Mouse (Mus musculus) forebrain, embryonic 12.5 days (tissue): ENCODE measurements around the gene Gdpd5. TPM values are rescaled to one million over a fixed set of nuclear protein-coding genes. Genes with fewer than 3 reads are reported as not detected.
A peak's percentile ranks its signal among the peaks of the same experiment; 100 is the strongest.

ENCODE experiments used
- ATAC-seq: fragments of 200-750 bp; cut with Nextera tagmentation; 2 replicates; pipeline ENCODE4 v1.8.0; 2017; ENCODE audit warnings: moderate TSS enrichment; ENCODE audit not compliant: low FRiP score
- H3K27ac ChIP-seq: fragments of 300-500 bp; sonication (generic); 2 replicates; pipeline ENCODE4 v1.5.1; 2016; ENCODE audit warnings: mild to moderate bottlenecking
- H3K27me3 ChIP-seq: fragments of 300-500 bp; sonication (generic); 2 replicates; pipeline ENCODE4 v1.6.1; 2016; ENCODE audit warnings: mild to moderate bottlenecking
- H3K36me3 ChIP-seq: fragments of 300-500 bp; sonication (generic); replicated peaks from 2 replicates; pipeline ENCODE4 v1.6.1; 2016; ENCODE audit warnings: mild to moderate bottlenecking
- H3K4me1 ChIP-seq: fragments of 300-500 bp; sonication (generic); 2 replicates; pipeline ENCODE4 v1.6.1; 2016
- H3K4me2 ChIP-seq: fragments of 300-500 bp; sonication (generic); 2 replicates; pipeline ENCODE4 v1.6.1; 2016; ENCODE audit warnings: mild to moderate bottlenecking, moderate library complexity
- H3K4me3 ChIP-seq: fragments of 300-500 bp; sonication (generic); replicated peaks from 2 replicates; pipeline ENCODE4 v1.5.1; 2016; ENCODE audit warnings: mild to moderate bottlenecking
- H3K9ac ChIP-seq: fragments of 300-500 bp; sonication (generic); 2 replicates; pipeline ENCODE4 v1.6.1; 2016; ENCODE audit warnings: mild to moderate bottlenecking
- H3K9me3 ChIP-seq: fragments of 300-500 bp; sonication (generic); 2 replicates; pipeline ENCODE4 v1.6.1; 2016
- WGBS: fragments of 180-500 bp; shearing (Covaris S2); methylation state at CpG from one replicate; pipeline ENCODE4 v1.1.7; 2016; 5-methylcytosine and 5-hydroxymethylcytosine counted together
- polyA plus RNA-seq: library from polyadenylated mRNA; unstranded; fragments of >200 nt; fragmentation: Nextera tagmentation; extraction: Ambion mirVana; gene quantifications from 2 replicates; pipeline ENCODE4 v1.2.1, GENCODE M21; 2016

The Gdpd5 gene
- polyA plus RNA-seq, 1 experiment from 2014 or later: 29.9 TPM

- Histone ChIP-seq H3K4me2 (no peak overlapping the region), H3K27me3 (no peaks in the 10 kb centered on the region), H3K27ac (no peak overlapping the region), H3K9me3 (no peaks in the 10 kb centered on the region), H3K9ac (no peak overlapping the region), H3K4me1 (peaks cover 6% of the 10 kb centered on the region; the same call in 1 of the 2 replicates), H3K36me3 (peaks cover 8% of the 10 kb centered on the region), H3K4me3 (no peak overlapping the region)
- whole genome bisulfite sequencing: 51% methylated on average over 6 of the region's 6 CpGs
- ATAC-seq: no peak
Measured at GRCm38 (mm10) chr7:99411047-99411779, 30.0 kb downstream of the Gdpd5 start.

GRCm38 (mm10) chr7:99415045-99415444 lies 33.8 kb downstream of the Gdpd5 start:
- Histone ChIP-seq H3K4me3 (no peak overlapping the region), H3K36me3 (peaks cover 8% of the 10 kb centered on the region), H3K27ac (no peak overlapping the region), H3K9me3 (no peaks in the 10 kb centered on the region), H3K4me1 (0 out of 2 replicates have a peak, but pooled peaks cover 5% of the 10 kb centered on the region), H3K9ac (no peak overlapping the region), H3K4me2 (no peak overlapping the region), H3K27me3 (no peaks in the 10 kb centered on the region)
- 81% methylated on average over 4 of the region's 4 CpGs for WGBS
- no peak for ATAC-seq

- no peak overlapping the region for H3K4me2 ChIP-seq
- no peaks in the 10 kb centered on the region for H3K27me3 ChIP-seq
- H3K4me1 ChIP-seq: peaks cover 6% of the 10 kb centered on the region
- H3K4me3 ChIP-seq: no peak overlapping the region
- no peak overlapping the region for H3K27ac ChIP-seq
- no peak for ATAC-seq
- no peaks in the 10 kb centered on the region for H3K9me3 ChIP-seq
- no peak overlapping the region for H3K9ac ChIP-seq
- peaks cover 3% of the 10 kb centered on the region; the same call in 1 of the 2 replicates for H3K36me3 ChIP-seq
- 80% methylated on average over 3 of the region's 3 CpGs for WGBS
Measured at GRCm38 (mm10) chr7:99419311-99419710, 38.1 kb downstream of the Gdpd5 start.

GRCm38 (mm10) chr7:99421006-99421405 lies 39.8 kb downstream of the Gdpd5 start:
- Histone ChIP-seq H3K4me2 (no peak overlapping the region), H3K4me3 (no peak overlapping the region), H3K27me3 (no peaks in the 10 kb centered on the region), H3K9ac (no peak overlapping the region), H3K9me3 (no peaks in the 10 kb centered on the region), H3K36me3 (peaks cover 2% of the 10 kb centered on the region; the same call in 1 of the 2 replicates), H3K27ac (no peak overlapping the region), H3K4me1 (peaks cover 20% of the 10 kb centered on the region)
- ATAC-seq: no peak
- WGBS: 92% methylated on average over 6 of the region's 6 CpGs

- Histone ChIP-seq H3K9me3 (no peaks in the 10 kb centered on the region), H3K4me1 (peaks cover 37% of the 10 kb centered on the region), H3K27me3 (0 out of 2 replicates have a peak, but pooled peaks cover 4% of the 10 kb centered on the region), H3K9ac (0 out of 2 replicates have a peak overlapping the region, but pooled peaks have one; percentile 3), H3K4me2 (no peak overlapping the region), H3K36me3 (no peaks in the 10 kb centered on the region; the same call in 1 of the 2 replicates), H3K27ac (peak overlapping the region; percentile 71), H3K4me3 (no peak overlapping the region)
- WGBS: 27% methylated on average over 8 of the region's 8 CpGs
- peak; percentile 44; the same call in 1 of the 2 replicates for ATAC-seq
Measured at GRCm38 (mm10) chr7:99424538-99425155, 43.4 kb downstream of the Gdpd5 start.

GRCm38 (mm10) chr7:99425706-99426105 lies 44.5 kb downstream of the Gdpd5 start:
- 73% methylated on average over 4 of the region's 4 CpGs for WGBS
- Histone ChIP-seq H3K9ac (no peak overlapping the region), H3K27ac (peak overlapping the region; percentile 71; the same call in 1 of the 2 replicates), H3K9me3 (no peaks in the 10 kb centered on the region), H3K4me2 (no peak overlapping the region), H3K36me3 (no peaks in the 10 kb centered on the region; the same call in 1 of the 2 replicates), H3K4me3 (no peak overlapping the region), H3K27me3 (0 out of 2 replicates have a peak, but pooled peaks cover 4% of the 10 kb centered on the region), H3K4me1 (peaks cover 41% of the 10 kb centered on the region)
- ATAC-seq: no peak

GRCm38 (mm10) chr7:99427031-99427430 lies 45.8 kb downstream of the Gdpd5 start:
- no peak for ATAC-seq
- H3K4me1 ChIP-seq: peaks cover 44% of the 10 kb centered on the region

GRCm38 (mm10) chr7:99427987-99428386 lies 46.8 kb downstream of the Gdpd5 start:
- H3K4me1 ChIP-seq: peaks cover 54% of the 10 kb centered on the region

More at GRCm38 (mm10) chr7:99427031-99427430, 45.8 kb downstream of the Gdpd5 start:
- WGBS: 44% methylated on average over 10 of the region's 10 CpGs
- 0 out of 2 replicates have a peak, but pooled peaks cover 4% of the 10 kb centered on the region for H3K27me3 ChIP-seq
- H3K27ac ChIP-seq: 0 out of 2 replicates have a peak overlapping the region, but pooled peaks have one; percentile 51
- no peaks in the 10 kb centered on the region; the same call in 1 of the 2 replicates for H3K36me3 ChIP-seq
- no peaks in the 10 kb centered on the region for H3K9me3 ChIP-seq
- H3K9ac ChIP-seq: no peak overlapping the region
- H3K4me2 ChIP-seq: no peak overlapping the region
- no peak overlapping the region for H3K4me3 ChIP-seq

GRCm38 (mm10) chr7:99428836-99429235 lies 47.6 kb downstream of the Gdpd5 start:
- Histone ChIP-seq H3K4me2 (no peak overlapping the region), H3K4me3 (no peak overlapping the region), H3K4me1 (peaks cover 56% of the 10 kb centered on the region), H3K27ac (no peak overlapping the region), H3K9me3 (no peaks in the 10 kb centered on the region), H3K27me3 (0 out of 2 replicates have a peak, but pooled peaks cover 4% of the 10 kb centered on the region), H3K36me3 (no peaks in the 10 kb centered on the region; the same call in 1 of the 2 replicates), H3K9ac (no peak overlapping the region)
- WGBS: 88% methylated on average over 5 of the region's 5 CpGs
- no peak for ATAC-seq

More at GRCm38 (mm10) chr7:99427987-99428386, 46.8 kb downstream of the Gdpd5 start:
- Histone ChIP-seq H3K27ac (no peak overlapping the region), H3K4me2 (no peak overlapping the region), H3K36me3 (no peaks in the 10 kb centered on the region; the same call in 1 of the 2 replicates), H3K27me3 (0 out of 2 replicates have a peak, but pooled peaks cover 4% of the 10 kb centered on the region), H3K4me3 (no peak overlapping the region), H3K9ac (no peak overlapping the region), H3K9me3 (no peaks in the 10 kb centered on the region)
- WGBS: 91% methylated on average over 3 of the region's 3 CpGs
- ATAC-seq: no peak

GRCm38 (mm10) chr7:99429786-99430185 lies 48.6 kb downstream of the Gdpd5 start:
- ATAC-seq: no peak
- Histone ChIP-seq H3K9ac (no peak overlapping the region), H3K36me3 (no peaks in the 10 kb centered on the region), H3K27ac (0 out of 2 replicates have a peak overlapping the region, but pooled peaks have one; percentile 15), H3K9me3 (no peaks in the 10 kb centered on the region), H3K4me1 (peaks cover 56% of the 10 kb centered on the region), H3K4me3 (no peak overlapping the region), H3K27me3 (0 out of 2 replicates have a peak, but pooled peaks cover 4% of the 10 kb centered on the region), H3K4me2 (no peak overlapping the region)
- WGBS: 28% methylated on average over 6 of the region's 6 CpGs

- peaks cover 56% of the 10 kb centered on the region for H3K4me1 ChIP-seq
- no peaks in the 10 kb centered on the region for H3K36me3 ChIP-seq
- 61% methylated on average over 11 of the region's 11 CpGs for WGBS
- ATAC-seq: no peak
- H3K4me2 ChIP-seq: no peak overlapping the region
- no peak overlapping the region for H3K4me3 ChIP-seq
- no peak overlapping the region for H3K27ac ChIP-seq
- no peak overlapping the region for H3K9ac ChIP-seq
- H3K27me3 ChIP-seq: 0 out of 2 replicates have a peak, but pooled peaks cover 4% of the 10 kb centered on the region
- H3K9me3 ChIP-seq: no peaks in the 10 kb centered on the region
Measured at GRCm38 (mm10) chr7:99430246-99430645, 49.0 kb downstream of the Gdpd5 start.

GRCm38 (mm10) chr7:99432248-99432647 lies 51.0 kb downstream of the Gdpd5 start:
- 54% methylated on average over 14 of the region's 14 CpGs for WGBS
- Histone ChIP-seq H3K4me3 (no peak overlapping the region), H3K27ac (peak overlapping the region; percentile 82), H3K36me3 (no peaks in the 10 kb centered on the region), H3K9ac (0 out of 2 replicates have a peak overlapping the region, but pooled peaks have one; percentile 25), H3K4me2 (no peak overlapping the region), H3K27me3 (no peaks in the 10 kb centered on the region), H3K9me3 (no peaks in the 10 kb centered on the region), H3K4me1 (peaks cover 55% of the 10 kb centered on the region)
- peak; percentile 60 for ATAC-seq
